Mouse (Mus musculus) hindbrain, embryonic 12.5 days (tissue): ENCODE results near the gene Rps29. TPM values are rescaled to one million over a fixed set of nuclear protein-coding genes. Genes with fewer than 3 reads are reported as not detected.
"Not testable (repeated sequence)": the region's sequence is repeated elsewhere in the genome, so short reads cannot be mapped to it uniquely, and the experiment has no call there.

Source experiments
- ATAC-seq: fragments of 200-750 bp; cut with Nextera tagmentation; 2 replicates; pipeline ENCODE4 v1.8.0; 2017; ENCODE audit warnings: moderate TSS enrichment; ENCODE audit not compliant: low FRiP score
- H3K27ac ChIP-seq: fragments of 300-500 bp; sonication (generic); 2 replicates; pipeline ENCODE4 v1.5.1; 2016; ENCODE audit warnings: mild to moderate bottlenecking
- H3K27me3 ChIP-seq: fragments of 300-500 bp; sonication (generic); 2 replicates; pipeline ENCODE4 v1.6.1; 2016; ENCODE audit warnings: mild to moderate bottlenecking
- H3K36me3 ChIP-seq: fragments of 300-500 bp; sonication (generic); 2 replicates; pipeline ENCODE4 v1.6.1; 2016; ENCODE audit warnings: mild to moderate bottlenecking
- H3K4me1 ChIP-seq: fragments of 300-500 bp; sonication (generic); 2 replicates; pipeline ENCODE4 v1.6.1; 2016
- H3K4me2 ChIP-seq: fragments of 300-500 bp; sonication (generic); replicated peaks from 2 replicates; pipeline ENCODE4 v1.6.1; 2016; ENCODE audit warnings: mild to moderate bottlenecking
- H3K4me3 ChIP-seq: fragments of 300-500 bp; sonication (generic); 2 replicates; pipeline ENCODE4 v1.5.1; 2016; ENCODE audit warnings: mild to moderate bottlenecking
- H3K9ac ChIP-seq: fragments of 300-500 bp; sonication (generic); 2 replicates; pipeline ENCODE4 v1.6.1; 2016; ENCODE audit warnings: mild to moderate bottlenecking, moderate library complexity
- H3K9me3 ChIP-seq: fragments of 300-500 bp; sonication (generic); replicated peaks from 2 replicates; pipeline ENCODE4 v1.6.1; 2016; ENCODE audit warnings: mild to moderate bottlenecking
- WGBS: fragments of 180-500 bp; shearing (Covaris S2); methylation state at CpG from one replicate; pipeline ENCODE4 v1.1.7; 2016; 5-methylcytosine and 5-hydroxymethylcytosine counted together
- polyA plus RNA-seq: library from polyadenylated mRNA; unstranded; fragments of >200 nt; fragmentation: Nextera tagmentation; extraction: Ambion mirVana; gene quantifications from 2 replicates; pipeline ENCODE4 v1.2.1, GENCODE M21; 2016

Gene Rps29
- polyA plus RNA-seq, 1 experiment from 2014 or later: 1,375 TPM

- under 1% methylated on average over 40 of the region's 40 CpGs for WGBS
- Histone ChIP-seq H3K9me3 (no peaks in the 10 kb centered on the region), H3K27me3 (no peaks in the 10 kb centered on the region), H3K4me3 (peak within 1 kb of the TSS; percentile 64), H3K4me1 (peaks cover 10% of the 10 kb centered on the region), H3K4me2 (peak within 1 kb of the TSS; percentile 96), H3K27ac (peak within 1 kb of the TSS; percentile 76; the same call in 1 of the 2 replicates), H3K9ac (peak within 1 kb of the TSS; percentile 65), H3K36me3 (no peaks in the 10 kb centered on the region; the same call in 1 of the 2 replicates)
- peak; percentile 96 for ATAC-seq
Observed at GRCm38 (mm10) chr12:69168461-69169106, 9.6 kb upstream of the Rps29 start, which contains the start of gene Lrr1. Gene Lrr1, plus strand, starts transcription at chr12:69168814.

GRCm38 (mm10) chr12:69167656-69168460 lies 8.9 kb upstream of the Rps29 start:
- peaks cover 10% of the 10 kb centered on the region for H3K4me1 ChIP-seq
- no peaks in the 10 kb centered on the region for H3K9me3 ChIP-seq
- no peaks in the 10 kb centered on the region for H3K27me3 ChIP-seq
- peak overlapping the region; percentile 64 for H3K4me3 ChIP-seq
- peak overlapping the region; percentile 76; the same call in 1 of the 2 replicates for H3K27ac ChIP-seq
- peak; percentile 69 for ATAC-seq
- H3K9ac ChIP-seq: peak overlapping the region; percentile 65
- peak overlapping the region; percentile 96 for H3K4me2 ChIP-seq
- H3K36me3 ChIP-seq: no peaks in the 10 kb centered on the region
- WGBS: 11% methylated on average over 18 of the region's 18 CpGs

- WGBS: 66% methylated on average over 8 of the region's 8 CpGs
- not testable (repeated sequence) for H3K9ac ChIP-seq, ATAC-seq, H3K4me2 ChIP-seq, H3K4me1 ChIP-seq, H3K36me3 ChIP-seq, H3K4me3 ChIP-seq, H3K27ac ChIP-seq, H3K9me3 ChIP-seq, H3K27me3 ChIP-seq
Observed at GRCm38 (mm10) chr12:69166861-69167581, 8.0 kb upstream of the Rps29 start.

- no peaks in the 10 kb centered on the region for H3K36me3 ChIP-seq
- ATAC-seq: no peak
- H3K9me3 ChIP-seq: no peaks in the 10 kb centered on the region
- no peaks in the 10 kb centered on the region for H3K27me3 ChIP-seq
- H3K9ac ChIP-seq: no peak overlapping the region
- 59% methylated on average over 3 of the region's 3 CpGs for WGBS
- no peak overlapping the region for H3K4me3 ChIP-seq
- H3K27ac ChIP-seq: no peak overlapping the region
- peaks cover 10% of the 10 kb centered on the region for H3K4me1 ChIP-seq
- no peak overlapping the region for H3K4me2 ChIP-seq
Observed at GRCm38 (mm10) chr12:69164904-69165303, 5.9 kb upstream of the Rps29 start.

- WGBS: 87% methylated on average over 4 of the region's 4 CpGs
- H3K27ac ChIP-seq, H3K4me3 ChIP-seq, H3K27me3 ChIP-seq, ATAC-seq, H3K4me1 ChIP-seq, H3K9ac ChIP-seq, H3K36me3 ChIP-seq, H3K9me3 ChIP-seq, H3K4me2 ChIP-seq: not testable (repeated sequence)
Observed at GRCm38 (mm10) chr12:69163586-69163985, 4.6 kb upstream of the Rps29 start.

GRCm38 (mm10) chr12:69160677-69161076 lies 1.7 kb upstream of the Rps29 start:
- not testable (repeated sequence) for H3K4me3 ChIP-seq, H3K4me2 ChIP-seq, H3K27me3 ChIP-seq, H3K9ac ChIP-seq, H3K4me1 ChIP-seq, H3K27ac ChIP-seq, H3K9me3 ChIP-seq, ATAC-seq
- peaks cover 16% of the 10 kb centered on the region for H3K36me3 ChIP-seq
- WGBS: 83% methylated on average over 2 of the region's 2 CpGs

- ATAC-seq: no peak
- H3K9me3 ChIP-seq: no peaks in the 10 kb centered on the region
- H3K9ac ChIP-seq: no peak overlapping the region
- H3K4me2 ChIP-seq: no peak overlapping the region; the same call in 1 of the 2 replicates
- peaks cover 16% of the 10 kb centered on the region for H3K36me3 ChIP-seq
- 6% methylated on average over 9 of the region's 9 CpGs for WGBS
- H3K4me1 ChIP-seq: peaks cover 5% of the 10 kb centered on the region
- H3K27ac ChIP-seq: no peak overlapping the region
- H3K27me3 ChIP-seq: no peaks in the 10 kb centered on the region
- H3K4me3 ChIP-seq: no peak overlapping the region
Observed at GRCm38 (mm10) chr12:69159578-69159940, 573 bp upstream of the Rps29 start.

- Histone ChIP-seq H3K27me3 (no peaks in the 10 kb centered on the region), H3K4me3 (peak overlapping the region; percentile 73), H3K9me3 (no peaks in the 10 kb centered on the region), H3K36me3 (peaks cover 21% of the 10 kb centered on the region), H3K4me2 (peak overlapping the region; percentile 62), H3K9ac (peak overlapping the region; percentile 77), H3K4me1 (peaks cover 5% of the 10 kb centered on the region), H3K27ac (peak overlapping the region; percentile 95)
- WGBS: under 1% methylated on average over 19 of the region's 19 CpGs
- ATAC-seq: peak; percentile 27; the same call in 1 of the 2 replicates
Observed at GRCm38 (mm10) chr12:69158366-69158764, 621 bp downstream of the Rps29 start.

GRCm38 (mm10) chr12:69157107-69157506 lies 1.9 kb downstream of the Rps29 start:
- H3K9ac ChIP-seq: no peak overlapping the region
- H3K4me3 ChIP-seq: no peak overlapping the region
- no peaks in the 10 kb centered on the region for H3K27me3 ChIP-seq
- no peaks in the 10 kb centered on the region for H3K9me3 ChIP-seq
- no peak for ATAC-seq
- peaks cover 21% of the 10 kb centered on the region for H3K36me3 ChIP-seq
- H3K4me1 ChIP-seq: peaks cover 5% of the 10 kb centered on the region
- H3K27ac ChIP-seq: no peak overlapping the region
- no peak overlapping the region for H3K4me2 ChIP-seq
- WGBS: 97% methylated on average over 2 of the region's 2 CpGs

- Histone ChIP-seq H3K36me3 (peaks cover 21% of the 10 kb centered on the region), H3K27ac (no peak overlapping the region), H3K4me3 (no peak overlapping the region), H3K27me3 (no peaks in the 10 kb centered on the region), H3K4me1 (peaks cover 5% of the 10 kb centered on the region), H3K4me2 (no peak overlapping the region), H3K9ac (no peak overlapping the region), H3K9me3 (no peaks in the 10 kb centered on the region)
- ATAC-seq: no peak
- WGBS: 86% methylated on average over 4 of the region's 4 CpGs
Observed at GRCm38 (mm10) chr12:69156436-69156835, 2.5 kb downstream of the Rps29 start.

- 89% methylated on average over 2 of the region's 2 CpGs for WGBS
- H3K4me2 ChIP-seq: no peak overlapping the region
- H3K9me3 ChIP-seq: no peaks in the 10 kb centered on the region
- ATAC-seq: no peak
- H3K9ac ChIP-seq: no peak overlapping the region
- H3K27me3 ChIP-seq: no peaks in the 10 kb centered on the region
- no peak overlapping the region for H3K27ac ChIP-seq
- peaks cover 5% of the 10 kb centered on the region for H3K4me1 ChIP-seq
- peaks cover 21% of the 10 kb centered on the region for H3K36me3 ChIP-seq
- no peak overlapping the region for H3K4me3 ChIP-seq
Observed at GRCm38 (mm10) chr12:69155923-69156322, 3.1 kb downstream of the Rps29 start.

GRCm38 (mm10) chr12:69150049-69150448 lies 8.9 kb downstream of the Rps29 start:
- Histone ChIP-seq H3K27me3 (no peaks in the 10 kb centered on the region), H3K4me1 (no peaks in the 10 kb centered on the region), H3K4me2 (no peak overlapping the region; the same call in 1 of the 2 replicates), H3K27ac (no peak overlapping the region), H3K36me3 (peaks cover 6% of the 10 kb centered on the region; the same call in 1 of the 2 replicates), H3K4me3 (no peak overlapping the region), H3K9ac (no peak overlapping the region), H3K9me3 (no peaks in the 10 kb centered on the region)
- no peak for ATAC-seq
- 91% methylated on average over 13 of the region's 13 CpGs for WGBS
